Mouse (Mus musculus) lung, postnatal 0 days (tissue): ENCODE results near the gene Surf6.

Experiments used
- CTCF ChIP-seq: IDR thresholded peaks from 2 replicates; pipeline ENCODE4 v1.5.1; 2016; ENCODE audit warnings: antibody characterized with exemption, mild to moderate bottlenecking
- EP300 ChIP-seq: IDR thresholded peaks from 2 replicates; pipeline ENCODE4 v1.6.1; 2016; ENCODE audit warnings: antibody characterized with exemption, mild to moderate bottlenecking, control low read depth

GRCm38 (mm10) chr2:26878571-26878970 is 24.1 kb downstream of the Surf6 start:
- TF ChIP-seq EP300 (no peak), CTCF (no peak)
